Mouse (Mus musculus) midbrain, embryonic 13.5 days (tissue): ENCODE measurements around the gene Prpf8. TPM values are rescaled to one million over a fixed set of nuclear protein-coding genes. Genes with fewer than 3 reads are reported as not detected.

Experiments
- ATAC-seq: fragments of 200-750 bp; cut with Nextera tagmentation; 2 replicates; pipeline ENCODE4 v1.8.0; 2017; ENCODE audit warnings: mild to moderate bottlenecking, moderate TSS enrichment, moderate library complexity
- H3K27ac ChIP-seq: fragments of 300-500 bp; sonication (generic); 2 replicates; pipeline ENCODE4 v1.5.1; 2015; ENCODE audit warnings: inconsistent platforms, mild to moderate bottlenecking, moderate library complexity
- H3K27me3 ChIP-seq: fragments of 300-500 bp; sonication (generic); 2 replicates; pipeline ENCODE4 v1.6.1; 2015; ENCODE audit warnings: mild to moderate bottlenecking, inconsistent platforms
- H3K36me3 ChIP-seq: fragments of 300-500 bp; sonication (generic); 2 replicates; pipeline ENCODE4 v1.6.1; 2015; ENCODE audit warnings: mild to moderate bottlenecking, inconsistent platforms
- H3K4me1 ChIP-seq: fragments of 300-500 bp; sonication (generic); replicated peaks from 2 replicates; pipeline ENCODE4 v1.6.1; 2015; ENCODE audit warnings: inconsistent platforms
- H3K4me2 ChIP-seq: fragments of 300-500 bp; sonication (generic); replicated peaks from 2 replicates; pipeline ENCODE4 v1.6.1; 2015; ENCODE audit warnings: moderate library complexity, mild to moderate bottlenecking, inconsistent platforms
- H3K4me3 ChIP-seq: fragments of 300-500 bp; sonication (generic); replicated peaks from 2 replicates; pipeline ENCODE4 v1.5.1; 2015; ENCODE audit warnings: mild to moderate bottlenecking, inconsistent platforms
- H3K9ac ChIP-seq: fragments of 300-500 bp; sonication (generic); replicated peaks from 2 replicates; pipeline ENCODE4 v1.6.1; 2015; ENCODE audit warnings: mild to moderate bottlenecking, inconsistent platforms
- H3K9me3 ChIP-seq: fragments of 300-500 bp; sonication (generic); 2 replicates; pipeline ENCODE4 v1.6.1; 2016; ENCODE audit warnings: mild to moderate bottlenecking, inconsistent platforms
- WGBS: fragments of 180-500 bp; shearing (Covaris S2); methylation state at CpG from one replicate; pipeline ENCODE4 v1.1.7; 2015; 5-methylcytosine and 5-hydroxymethylcytosine counted together
- polyA plus RNA-seq: library from polyadenylated mRNA; unstranded; fragments of >200 nt; fragmentation: Nextera tagmentation; extraction: Ambion mirVana; gene quantifications from 2 replicates; pipeline ENCODE4 v1.2.1, GENCODE M21; 2015

Gene Prpf8
- polyA plus RNA-seq, 1 experiment from 2014 or later, result 61.8 TPM

- peaks cover 17% of the 10 kb centered on the region for H3K4me1 ChIP-seq
- H3K27me3 ChIP-seq, result no peaks in the 10 kb centered on the region
- peak overlapping the region; percentile 59 for H3K27ac ChIP-seq
- H3K36me3 ChIP-seq, result peaks cover 48% of the 10 kb centered on the region
- H3K4me3 ChIP-seq, result peak overlapping the region; percentile 51
- peak overlapping the region; percentile 70 for H3K4me2 ChIP-seq
- ATAC-seq, result peak; percentile 92
- H3K9ac ChIP-seq, result peak overlapping the region; percentile 60
- no peaks in the 10 kb centered on the region for H3K9me3 ChIP-seq
- WGBS, result under 1% methylated on average over 24 of the region's 24 CpGs
Observed at GRCm38 (mm10) chr11:75510627-75510993, 24.0 kb downstream of the Prpf8 start.

GRCm38 (mm10) chr11:75511213-75511612 is 24.6 kb downstream of the Prpf8 start:
- H3K4me1 ChIP-seq, result peaks cover 17% of the 10 kb centered on the region
- no peak overlapping the region for H3K4me2 ChIP-seq
- no peaks in the 10 kb centered on the region for H3K27me3 ChIP-seq
- no peak overlapping the region for H3K9ac ChIP-seq
- H3K27ac ChIP-seq, result no peak overlapping the region
- peaks cover 42% of the 10 kb centered on the region for H3K36me3 ChIP-seq
- WGBS, result 86% methylated on average over 6 of the region's 6 CpGs
- no peak for ATAC-seq
- H3K4me3 ChIP-seq, result no peak overlapping the region
- no peaks in the 10 kb centered on the region for H3K9me3 ChIP-seq

GRCm38 (mm10) chr11:75512301-75513018 is 25.8 kb downstream of the Prpf8 start:
- 78% methylated on average over 9 of the region's 9 CpGs for WGBS
- H3K27ac ChIP-seq, result no peak overlapping the region
- H3K4me2 ChIP-seq, result no peak overlapping the region
- no peaks in the 10 kb centered on the region for H3K9me3 ChIP-seq
- peaks cover 32% of the 10 kb centered on the region for H3K36me3 ChIP-seq
- peaks cover 17% of the 10 kb centered on the region for H3K4me1 ChIP-seq
- no peak overlapping the region; the same call in 1 of the 2 replicates for H3K9ac ChIP-seq
- no peaks in the 10 kb centered on the region for H3K27me3 ChIP-seq
- no peak overlapping the region for H3K4me3 ChIP-seq
- no peak for ATAC-seq

GRCm38 (mm10) chr11:75513336-75513735 is 26.7 kb downstream of the Prpf8 start, which contains the start of gene Scarf1:
TSS of gene Scarf1 (plus strand) at chr11:75513540.
- no peak for ATAC-seq
- H3K4me2 ChIP-seq, result no peak within 1 kb of the TSS
- no peak within 1 kb of the TSS for H3K27ac ChIP-seq
- no peaks in the 10 kb centered on the region for H3K27me3 ChIP-seq
- no peaks in the 10 kb centered on the region for H3K9me3 ChIP-seq
- no peak within 1 kb of the TSS for H3K9ac ChIP-seq
- 60% methylated on average over 8 of the region's 8 CpGs for WGBS
- no peak within 1 kb of the TSS for H3K4me3 ChIP-seq
- H3K36me3 ChIP-seq, result peaks cover 23% of the 10 kb centered on the region
- peaks cover 17% of the 10 kb centered on the region for H3K4me1 ChIP-seq

GRCm38 (mm10) chr11:75515186-75515585 is 28.6 kb downstream of the Prpf8 start:
- Histone ChIP-seq H3K4me2 (no peak overlapping the region), H3K27me3 (no peaks in the 10 kb centered on the region), H3K36me3 (0 out of 2 replicates have a peak, but pooled peaks cover 9% of the 10 kb centered on the region), H3K9me3 (no peaks in the 10 kb centered on the region), H3K27ac (no peak overlapping the region), H3K9ac (no peak overlapping the region), H3K4me1 (peaks cover 3% of the 10 kb centered on the region; the same call in 1 of the 2 replicates), H3K4me3 (no peak overlapping the region)
- no peak for ATAC-seq
- 92% methylated on average over 25 of the region's 25 CpGs for WGBS

- Histone ChIP-seq H3K27ac (no peak overlapping the region), H3K9ac (no peak overlapping the region), H3K27me3 (no peaks in the 10 kb centered on the region), H3K9me3 (no peaks in the 10 kb centered on the region), H3K4me3 (no peak overlapping the region), H3K4me2 (no peak overlapping the region), H3K36me3 (no peaks in the 10 kb centered on the region), H3K4me1 (no peaks in the 10 kb centered on the region)
- ATAC-seq, result no peak
- WGBS, result 86% methylated on average over 15 of the region's 15 CpGs
Observed at GRCm38 (mm10) chr11:75519834-75520633, 33.4 kb downstream of the Prpf8 start.

GRCm38 (mm10) chr11:75521609-75522008 is 35.0 kb downstream of the Prpf8 start:
- Histone ChIP-seq H3K27ac (no peak overlapping the region), H3K4me1 (no peaks in the 10 kb centered on the region), H3K36me3 (no peaks in the 10 kb centered on the region), H3K4me2 (no peak overlapping the region), H3K9ac (no peak overlapping the region), H3K27me3 (no peaks in the 10 kb centered on the region), H3K4me3 (no peak overlapping the region), H3K9me3 (no peaks in the 10 kb centered on the region)
- WGBS, result 94% methylated on average over 4 of the region's 4 CpGs
- ATAC-seq, result no peak

- H3K27me3 ChIP-seq, result no peaks in the 10 kb centered on the region
- no peaks in the 10 kb centered on the region for H3K36me3 ChIP-seq
- no peak for ATAC-seq
- no peak overlapping the region for H3K27ac ChIP-seq
- no peak overlapping the region for H3K4me2 ChIP-seq
- no peak overlapping the region for H3K9ac ChIP-seq
- WGBS, result 93% methylated on average over 2 of the region's 2 CpGs
- no peaks in the 10 kb centered on the region for H3K9me3 ChIP-seq
- H3K4me3 ChIP-seq, result no peak overlapping the region
- no peaks in the 10 kb centered on the region for H3K4me1 ChIP-seq
Observed at GRCm38 (mm10) chr11:75522793-75523192, 36.2 kb downstream of the Prpf8 start.

- no peak for ATAC-seq
- Histone ChIP-seq H3K4me1 (no peaks in the 10 kb centered on the region), H3K36me3 (no peaks in the 10 kb centered on the region), H3K27me3 (no peaks in the 10 kb centered on the region), H3K9me3 (no peaks in the 10 kb centered on the region), H3K4me2 (no peak overlapping the region), H3K9ac (no peak overlapping the region), H3K27ac (no peak overlapping the region), H3K4me3 (no peak overlapping the region)
- 86% methylated on average over 15 of the region's 15 CpGs for WGBS
Observed at GRCm38 (mm10) chr11:75525531-75526125, 39.0 kb downstream of the Prpf8 start.

- WGBS, result 88% methylated on average over 6 of the region's 6 CpGs
- no peaks in the 10 kb centered on the region for H3K36me3 ChIP-seq
- H3K27me3 ChIP-seq, result no peaks in the 10 kb centered on the region
- no peak overlapping the region for H3K27ac ChIP-seq
- no peaks in the 10 kb centered on the region for H3K4me1 ChIP-seq
- H3K4me3 ChIP-seq, result no peak overlapping the region
- H3K4me2 ChIP-seq, result no peak overlapping the region
- no peaks in the 10 kb centered on the region for H3K9me3 ChIP-seq
- ATAC-seq, result no peak
- H3K9ac ChIP-seq, result no peak overlapping the region
Observed at GRCm38 (mm10) chr11:75526943-75527342, 40.3 kb downstream of the Prpf8 start.

GRCm38 (mm10) chr11:75529771-75530170 is 43.2 kb downstream of the Prpf8 start:
- Histone ChIP-seq H3K4me1 (peaks cover 26% of the 10 kb centered on the region), H3K36me3 (no peaks in the 10 kb centered on the region), H3K27ac (no peak overlapping the region), H3K9me3 (no peaks in the 10 kb centered on the region), H3K9ac (no peak overlapping the region), H3K4me2 (no peak overlapping the region), H3K4me3 (no peak overlapping the region), H3K27me3 (no peaks in the 10 kb centered on the region)
- ATAC-seq, result no peak
- 48% methylated on average over 4 of the region's 4 CpGs for WGBS

GRCm38 (mm10) chr11:75530325-75530724 is 43.7 kb downstream of the Prpf8 start:
- H3K27ac ChIP-seq, result peak overlapping the region; percentile 98
- under 1% methylated on average over 10 of the region's 10 CpGs for WGBS
- H3K36me3 ChIP-seq, result no peaks in the 10 kb centered on the region
- no peaks in the 10 kb centered on the region for H3K9me3 ChIP-seq
- H3K27me3 ChIP-seq, result no peaks in the 10 kb centered on the region
- H3K4me3 ChIP-seq, result peak overlapping the region; percentile 74
- H3K4me2 ChIP-seq, result peak overlapping the region; percentile 96
- H3K9ac ChIP-seq, result peak overlapping the region; percentile 95
- H3K4me1 ChIP-seq, result peaks cover 31% of the 10 kb centered on the region
- peak; percentile 35; the same call in 1 of the 2 replicates for ATAC-seq
